Mouse (Mus musculus): ENCODE data around the gene Rlf.

Gene Rlf

DNA sequence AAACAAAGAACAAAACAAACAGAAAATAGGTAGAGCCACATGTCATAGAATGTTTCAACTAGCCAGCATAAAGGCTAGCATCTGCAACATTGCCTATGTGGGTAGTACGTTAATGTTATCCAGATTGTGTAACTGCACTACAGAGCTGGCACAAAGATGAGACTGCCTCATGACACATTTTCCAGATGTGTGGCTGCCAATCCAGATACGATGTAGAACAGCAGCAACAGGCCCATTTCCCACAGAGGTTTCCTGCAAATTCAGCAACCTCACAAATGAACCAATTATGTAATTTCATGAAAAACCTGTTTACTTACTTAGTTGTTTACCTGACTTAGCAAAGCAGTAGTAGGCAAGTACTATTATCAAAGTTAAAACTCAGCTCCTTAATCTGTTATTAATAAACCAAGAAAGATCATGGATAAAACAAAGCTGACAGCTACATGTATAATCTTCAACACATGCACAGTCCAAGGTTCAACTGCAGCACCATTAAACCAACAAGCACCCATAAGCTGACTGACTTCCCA lies 51.3 kb downstream of the Rlf start:
- DNase-seq = no peak

DNA sequence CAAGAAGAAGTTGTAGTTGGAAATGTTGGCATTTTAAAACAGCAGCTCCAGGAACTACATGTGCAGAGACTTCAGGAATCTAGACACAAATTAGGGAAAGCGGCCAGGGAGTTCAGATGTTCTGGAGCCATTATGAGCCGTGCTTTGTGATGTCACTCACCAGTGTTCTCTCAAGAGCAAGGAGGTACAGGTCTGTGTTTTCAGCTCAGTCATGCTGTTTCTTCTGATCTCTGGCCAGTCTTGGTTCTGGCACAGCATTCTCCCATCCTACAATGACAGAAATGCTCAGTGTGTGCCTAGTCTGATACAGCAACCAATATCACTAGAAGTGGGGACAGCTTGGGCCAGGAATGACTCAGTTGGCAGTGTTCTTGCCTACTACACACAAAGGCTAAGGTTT lies 105.8 kb downstream of the Rlf start, which contains the start of gene Tmco2:
TSS of gene Tmco2 (minus strand) at position 101 of the 400 bp plus-strand sequence.
- no peak for DNase-seq

DNA sequence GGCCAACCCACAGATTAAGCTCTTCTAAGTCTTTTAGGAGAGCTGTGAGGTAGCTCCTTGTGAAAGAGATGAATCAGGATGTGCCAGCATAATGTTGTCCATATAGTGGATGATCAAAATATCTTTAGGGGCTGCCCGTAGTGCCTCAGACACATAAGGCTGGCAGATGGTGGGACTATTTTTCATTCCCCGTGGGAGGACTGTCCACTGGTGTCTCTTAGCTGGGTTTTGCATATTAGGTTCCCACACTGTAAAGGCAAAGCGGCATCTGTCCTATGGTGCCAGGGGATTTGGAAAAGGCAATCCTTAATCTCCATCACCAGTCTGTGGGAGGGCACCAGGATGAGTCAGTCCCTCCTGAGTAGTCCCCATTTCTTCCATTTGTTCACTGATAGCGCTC lies 111.6 kb downstream of the Rlf start:
- DNase-seq = no peak

- peak; percentile 87 to 91 for DNase-seq
Observed at GRCm38 (mm10) chr4:121097650-121098378, 117.1 kb downstream of the Rlf start, which contains the start of gene Zmpste24. Gene Zmpste24 (minus strand): TSS chr4:121098241.
